Mouse (Mus musculus): Measurements from ENCODE around the gene Wap. TPM values are rescaled to one million over a fixed set of nuclear protein-coding genes. Genes with fewer than 3 reads are reported as not detected.

Gene Wap
- total RNA-seq, 2 experiments from 2014 or later = not detected

GRCm38 (mm10) chr11:6590933-6591675 is 47.3 kb downstream of the Wap start:
- intact Hi-C loops (cut with DNase I) = no loop called here
- Histone ChIP-seq H3K27ac (no peak overlapping the region), H3K4me3 (no peak overlapping the region)
- no peak for TF ChIP-seq CTCF (IDR thresholded peaks at IDR 0.05)
- no peak for DNase-seq (ENCODE audit: extremely low spot score in 1 of 2, low spot score in 2 of 2)

- no peak overlapping the region for H3K4me3 ChIP-seq
- H3K27ac ChIP-seq = no peak overlapping the region
- intact Hi-C loops (cut with DNase I) = no loop called here
- no peak for DNase-seq (ENCODE audit: extremely low spot score in 1 of 2, low spot score in 2 of 2)
- TF ChIP-seq CTCF (IDR thresholded peaks at IDR 0.05) = no peak
These were observed 48.6 kb downstream of the Wap start for GRCm38 (mm10) chr11:6589838-6590237.

- Histone ChIP-seq H3K4me3 (no peak overlapping the region), H3K27ac (no peak overlapping the region)
- DNase-seq (ENCODE audit: extremely low spot score in 1 of 2, low spot score in 2 of 2) = no peak
- intact Hi-C loops (cut with DNase I) = no loop called here
- TF ChIP-seq CTCF (IDR thresholded peaks at IDR 0.05) = no peak
These were observed 50.1 kb downstream of the Wap start for GRCm38 (mm10) chr11:6588295-6588694.

GRCm38 (mm10) chr11:6587249-6587940 is 51.0 kb downstream of the Wap start:
- no peak for TF ChIP-seq CTCF (IDR thresholded peaks at IDR 0.05)
- H3K27ac ChIP-seq = no peak overlapping the region
- no peak overlapping the region for H3K4me3 ChIP-seq
- no peak for DNase-seq (ENCODE audit: extremely low spot score in 1 of 2, low spot score in 2 of 2)
- intact Hi-C loops (cut with DNase I) = no loop called here

- TF ChIP-seq CTCF (IDR thresholded peaks at IDR 0.05) = peak; percentile 30
- DNase-seq (ENCODE audit: extremely low spot score in 1 of 2, low spot score in 2 of 2) = no peak
- H3K27ac ChIP-seq = no peak overlapping the region
- intact Hi-C loops (cut with DNase I) = no loop called here
- H3K4me3 ChIP-seq = no peak overlapping the region
These were observed 51.8 kb downstream of the Wap start for GRCm38 (mm10) chr11:6586660-6587059.

- intact Hi-C loops (cut with DNase I) = no loop called here
- DNase-seq (ENCODE audit: extremely low spot score in 1 of 2, low spot score in 2 of 2) = no peak
- no peak for TF ChIP-seq CTCF (IDR thresholded peaks at IDR 0.05)
- no peak overlapping the region for H3K27ac ChIP-seq
- H3K4me3 ChIP-seq = no peak overlapping the region
These were observed 52.7 kb downstream of the Wap start for GRCm38 (mm10) chr11:6585748-6586147.

Other genes with a start within 250 kb of the Wap start
- gene Zmiz2, start 249.6 kb downstream of the Wap start, total RNA-seq (2021) = 100 to 1,000 TPM; 226 to 228 TPM
- gene Ppia, start 223.2 kb downstream of the Wap start, total RNA-seq (2021) = 1,000 to 10,000 TPM; 1,634 to 1,792 TPM
- 10 to 100 TPM; 39.6 to 41.4 TPM for gene H2afv, start 194.2 kb downstream of the Wap start, total RNA-seq (2021)
- 100 to 1,000 TPM; 279 to 284 TPM for gene Purb, start 162.7 kb downstream of the Wap start, total RNA-seq (2021)
- under 1 TPM; 0.40 to 0.48 TPM for gene Myo1g, start 117.7 kb downstream of the Wap start, total RNA-seq (2021)
- gene Ccm2, start 91.8 kb downstream of the Wap start, total RNA-seq (2021) = 10 to 100 TPM; 51.3 to 69.5 TPM
- gene Nacad, start 32.6 kb downstream of the Wap start, total RNA-seq (2021) = 10 to 100 TPM; 41.4 to 43.8 TPM
- gene Tbrg4, start 12.6 kb downstream of the Wap start, total RNA-seq (2021) = 10 to 100 TPM; 45.9 to 50.8 TPM
- gene Ramp3, start 19.9 kb upstream of the Wap start, total RNA-seq (2021) = 10 to 100 TPM; 13.0 to 13.5 TPM
- not detected for gene Gm11983, start 199.0 kb upstream of the Wap start, total RNA-seq (2021)